Mouse (Mus musculus) E14TG2a.4 (cell line): ENCODE measurements around the gene Ap3d1.

Experiments
- CTCF ChIP-seq: conservative IDR thresholded peaks from 2 replicates; pipeline ENCODE4 v1.5.1; 2014; ENCODE audit warnings: low read length
- NANOG ChIP-seq: IDR thresholded peaks from 2 replicates; pipeline ENCODE4 v1.6.1; 2014; ENCODE audit warnings: borderline replicate concordance, low read length, mixed read lengths

DNA sequence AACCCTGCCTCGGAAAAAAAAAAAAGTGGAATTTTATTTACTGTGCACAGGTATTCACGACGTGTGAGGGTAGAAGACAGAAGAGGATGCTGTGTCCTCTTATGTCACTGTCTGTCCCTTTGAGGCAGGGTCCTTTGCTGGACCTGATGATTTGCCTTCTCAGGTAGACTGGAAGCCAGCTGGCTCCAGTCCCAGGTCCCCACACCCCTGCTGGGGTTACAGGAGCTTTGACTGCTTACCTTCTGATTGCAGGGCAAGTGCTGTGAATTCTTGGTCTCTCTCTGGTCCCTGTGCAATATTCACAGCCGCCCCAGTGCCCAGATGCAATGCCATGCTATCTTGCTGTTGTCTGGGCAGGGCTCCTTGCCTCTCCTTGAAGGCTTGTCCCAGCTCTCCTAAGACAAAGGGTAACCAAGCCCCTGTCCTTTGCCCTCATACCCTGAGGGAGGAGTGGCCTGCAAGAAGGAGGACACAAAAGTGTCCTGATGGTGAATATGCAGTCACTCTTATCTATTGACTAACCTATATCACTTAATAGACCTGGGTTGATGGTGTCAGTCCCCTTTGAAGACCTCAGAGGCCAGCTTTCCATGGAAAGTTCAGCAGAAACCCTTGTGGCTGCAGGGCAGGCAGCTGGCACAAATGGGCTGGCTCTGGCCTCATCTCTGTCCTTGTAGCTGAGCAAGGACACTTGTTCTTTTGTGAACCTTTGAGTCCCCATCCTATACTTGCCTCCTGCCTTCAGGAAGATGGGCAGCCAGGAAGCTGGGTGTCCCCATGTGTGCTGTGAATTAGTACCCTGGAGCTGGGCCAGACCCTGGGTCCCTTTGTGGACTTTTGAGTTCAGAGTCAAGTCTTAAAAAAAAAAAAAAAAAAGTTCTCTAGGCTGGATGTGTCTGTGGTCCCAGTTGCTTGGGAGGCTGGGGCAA, 18.8 kb upstream of the Ap3d1 start:
- no peak for TF ChIP-seq CTCF
- no peak for TF ChIP-seq NANOG
